Mouse (Mus musculus) kidney, embryonic 15.5 days (tissue): Measurements from ENCODE around the gene Eipr1. TPM values are rescaled to one million over a fixed set of nuclear protein-coding genes. Genes with fewer than 3 reads are reported as not detected.
A peak's percentile ranks its signal among the peaks of the same experiment; 100 is the strongest.

Experiments
- ATAC-seq: fragments of 200-750 bp; cut with Nextera tagmentation; replicated peaks from 2 replicates; pipeline ENCODE4 v1.8.0; 2017; ENCODE audit warnings: moderate TSS enrichment; ENCODE audit not compliant: low FRiP score
- H3K27ac ChIP-seq: fragments of 300-500 bp; sonication (generic); 2 replicates; pipeline ENCODE4 v1.5.1; 2015; ENCODE audit warnings: mild to moderate bottlenecking, inconsistent platforms
- H3K27me3 ChIP-seq: fragments of 300-500 bp; sonication (generic); 2 replicates; pipeline ENCODE4 v1.6.1; 2015; ENCODE audit warnings: inconsistent platforms
- H3K36me3 ChIP-seq: fragments of 300-500 bp; sonication (generic); 2 replicates; pipeline ENCODE4 v1.6.1; 2015; ENCODE audit warnings: inconsistent platforms
- H3K4me1 ChIP-seq: fragments of 300-500 bp; sonication (generic); 2 replicates; pipeline ENCODE4 v1.6.1; 2015; ENCODE audit warnings: inconsistent platforms
- H3K4me2 ChIP-seq: fragments of 300-500 bp; sonication (generic); 2 replicates; pipeline ENCODE4 v1.6.1; 2015; ENCODE audit warnings: moderate library complexity, mild to moderate bottlenecking, inconsistent platforms
- H3K4me3 ChIP-seq: fragments of 300-500 bp; sonication (generic); replicated peaks from 2 replicates; pipeline ENCODE4 v1.5.1; 2015; ENCODE audit warnings: mild to moderate bottlenecking, inconsistent platforms
- H3K9ac ChIP-seq: fragments of 300-500 bp; sonication (generic); 2 replicates; pipeline ENCODE4 v1.6.1; 2015; ENCODE audit warnings: mild to moderate bottlenecking, inconsistent platforms
- H3K9me3 ChIP-seq: fragments of 300-500 bp; sonication (generic); replicated peaks from 2 replicates; pipeline ENCODE4 v1.6.1; 2016; ENCODE audit warnings: inconsistent platforms
- WGBS: fragments of 180-500 bp; shearing (Covaris S2); methylation state at CpG from one replicate; pipeline ENCODE4 v1.1.7; 2015; ENCODE audit warnings: mixed read lengths; 5-methylcytosine and 5-hydroxymethylcytosine counted together
- polyA plus RNA-seq: library from polyadenylated mRNA; unstranded; fragments of >200 nt; fragmentation: Nextera tagmentation; extraction: Ambion mirVana; gene quantifications from 2 replicates; pipeline ENCODE4 v1.2.1, GENCODE M21; 2015

The Eipr1 gene
- polyA plus RNA-seq, 1 experiment from 2014 or later: 36.6 TPM

GRCm38 (mm10) chr12:28863260-28863659, 111.7 kb downstream of the Eipr1 start:
- peaks cover 14% of the 10 kb centered on the region; the same call in 1 of the 2 replicates for H3K36me3 ChIP-seq
- no peak overlapping the region for H3K9ac ChIP-seq
- H3K4me2 ChIP-seq: no peak overlapping the region
- H3K9me3 ChIP-seq: no peaks in the 10 kb centered on the region
- no peaks in the 10 kb centered on the region for H3K27me3 ChIP-seq
- H3K27ac ChIP-seq: peak overlapping the region; percentile 45; the same call in 1 of the 2 replicates
- WGBS: 60% methylated on average over 12 of the region's 12 CpGs
- H3K4me1 ChIP-seq: peaks cover 17% of the 10 kb centered on the region
- ATAC-seq: peak; percentile 57; the same call in 1 of the 2 replicates
- no peak overlapping the region for H3K4me3 ChIP-seq

DNA sequence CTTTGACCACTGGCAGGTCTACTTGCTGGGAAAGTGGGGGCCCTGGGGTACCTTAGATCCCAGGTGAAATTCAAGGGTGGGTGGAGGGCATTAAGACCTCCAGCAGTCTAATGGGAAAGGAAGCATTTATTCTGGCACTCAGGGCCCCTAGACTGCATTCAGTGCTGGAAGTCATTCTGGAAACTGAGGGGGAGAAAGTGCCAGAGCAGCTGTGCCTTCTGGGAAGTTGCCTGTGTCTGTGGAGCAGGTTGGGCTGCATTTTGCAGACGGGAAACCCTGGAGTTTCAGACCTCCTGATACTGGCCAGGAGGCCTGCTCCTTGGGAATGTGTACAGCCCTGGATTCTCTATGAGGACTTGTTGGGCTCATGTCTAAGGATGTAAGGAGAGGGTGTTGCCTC, 114.5 kb downstream of the Eipr1 start:
- Histone ChIP-seq H3K9me3 (no peaks in the 10 kb centered on the region), H3K4me2 (no peak overlapping the region), H3K9ac (no peak overlapping the region), H3K4me3 (no peak overlapping the region), H3K27me3 (no peaks in the 10 kb centered on the region), H3K27ac (no peak overlapping the region), H3K4me1 (peaks cover 17% of the 10 kb centered on the region), H3K36me3 (peaks cover 14% of the 10 kb centered on the region; the same call in 1 of the 2 replicates)
- ATAC-seq: no peak
- WGBS: 71% methylated on average over 1 of the region's 1 CpGs

DNA sequence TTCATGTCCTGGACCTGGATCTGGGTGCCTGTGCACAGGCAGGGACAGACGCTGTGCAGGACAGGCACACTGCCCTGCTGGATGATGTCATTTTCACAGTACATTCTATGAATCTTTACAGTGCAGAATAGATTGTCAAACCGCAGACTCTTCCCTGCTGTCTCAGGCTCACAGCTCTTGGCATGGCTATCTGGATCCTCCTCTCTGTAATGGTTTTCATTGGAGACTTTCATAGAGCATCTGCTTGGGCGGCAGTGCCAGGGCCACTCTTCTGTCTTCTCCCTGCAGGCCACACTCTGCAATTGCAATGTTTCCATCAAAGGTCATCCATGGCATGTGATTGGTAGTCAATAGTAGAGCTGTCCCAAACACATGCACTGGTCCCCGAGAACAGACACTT, 117.2 kb downstream of the Eipr1 start:
- ATAC-seq: no peak
- WGBS: 94% methylated on average over 4 of the region's 4 CpGs

GRCm38 (mm10) chr12:28872271-28872670, 120.7 kb downstream of the Eipr1 start:
- 46% methylated on average over 12 of the region's 12 CpGs for WGBS
- H3K4me1 ChIP-seq: peaks cover 19% of the 10 kb centered on the region
- H3K9me3 ChIP-seq: no peaks in the 10 kb centered on the region
- no peak overlapping the region for H3K9ac ChIP-seq
- no peak overlapping the region for H3K27ac ChIP-seq
- no peaks in the 10 kb centered on the region for H3K27me3 ChIP-seq
- no peak overlapping the region for H3K4me2 ChIP-seq
- no peak for ATAC-seq
- H3K36me3 ChIP-seq: no peaks in the 10 kb centered on the region
- no peak overlapping the region for H3K4me3 ChIP-seq

More for the DNA sequence above, 117.2 kb downstream of the Eipr1 start:
- no peak overlapping the region for H3K9ac ChIP-seq
- peaks cover 14% of the 10 kb centered on the region; the same call in 1 of the 2 replicates for H3K36me3 ChIP-seq
- H3K9me3 ChIP-seq: no peaks in the 10 kb centered on the region
- H3K27ac ChIP-seq: no peak overlapping the region
- H3K27me3 ChIP-seq: no peaks in the 10 kb centered on the region
- no peak overlapping the region for H3K4me3 ChIP-seq
- peaks cover 22% of the 10 kb centered on the region for H3K4me1 ChIP-seq
- no peak overlapping the region for H3K4me2 ChIP-seq

GRCm38 (mm10) chr12:28874781-28875251, 123.2 kb downstream of the Eipr1 start:
- no peak overlapping the region for H3K4me2 ChIP-seq
- ATAC-seq: no peak
- no peak overlapping the region for H3K27ac ChIP-seq
- H3K27me3 ChIP-seq: no peaks in the 10 kb centered on the region
- WGBS: 73% methylated on average over 8 of the region's 8 CpGs
- H3K4me1 ChIP-seq: peaks cover 19% of the 10 kb centered on the region
- no peaks in the 10 kb centered on the region for H3K36me3 ChIP-seq
- H3K9ac ChIP-seq: no peak overlapping the region
- H3K4me3 ChIP-seq: no peak overlapping the region
- H3K9me3 ChIP-seq: no peaks in the 10 kb centered on the region

GRCm38 (mm10) chr12:28875471-28875870, 123.9 kb downstream of the Eipr1 start:
- no peak overlapping the region for H3K9ac ChIP-seq
- no peak overlapping the region for H3K4me3 ChIP-seq
- H3K9me3 ChIP-seq: no peaks in the 10 kb centered on the region
- no peak for ATAC-seq
- H3K27ac ChIP-seq: no peak overlapping the region
- no peaks in the 10 kb centered on the region for H3K36me3 ChIP-seq
- WGBS: 56% methylated on average over 8 of the region's 8 CpGs
- H3K4me1 ChIP-seq: peaks cover 19% of the 10 kb centered on the region
- no peaks in the 10 kb centered on the region for H3K27me3 ChIP-seq
- H3K4me2 ChIP-seq: no peak overlapping the region

DNA sequence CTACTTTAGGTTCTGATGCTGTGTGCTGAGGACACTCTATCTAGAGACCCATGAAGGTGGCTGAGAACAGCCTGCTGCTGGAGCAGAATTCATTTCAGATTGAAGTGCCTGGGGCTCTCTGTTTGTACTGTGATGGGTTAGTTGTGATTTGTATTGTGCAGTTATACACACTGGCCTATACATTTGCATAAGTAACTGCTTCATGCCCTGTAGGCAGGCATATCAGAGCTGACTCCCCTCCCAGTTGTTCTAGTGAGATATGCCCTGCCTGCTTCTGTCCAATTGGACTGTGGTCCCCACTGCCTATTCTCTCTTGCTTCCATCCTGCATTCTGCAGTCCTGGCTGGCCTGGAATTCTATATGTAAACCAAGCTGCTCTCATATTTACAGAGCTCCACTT, 128.9 kb downstream of the Eipr1 start:
- H3K4me2 ChIP-seq: no peak overlapping the region
- no peaks in the 10 kb centered on the region for H3K36me3 ChIP-seq
- H3K4me1 ChIP-seq: 0 out of 2 replicates have a peak, but pooled peaks cover 7% of the 10 kb centered on the region
- no peak for ATAC-seq
- H3K9ac ChIP-seq: no peak overlapping the region
- no peaks in the 10 kb centered on the region for H3K9me3 ChIP-seq
- no peak overlapping the region for H3K27ac ChIP-seq
- no peaks in the 10 kb centered on the region for H3K27me3 ChIP-seq
- no peak overlapping the region for H3K4me3 ChIP-seq

GRCm38 (mm10) chr12:28887712-28888111, 136.1 kb downstream of the Eipr1 start:
- Histone ChIP-seq H3K4me3 (no peak overlapping the region), H3K27me3 (peaks cover 3% of the 10 kb centered on the region; the same call in 1 of the 2 replicates), H3K27ac (no peak overlapping the region), H3K4me1 (peaks cover 5% of the 10 kb centered on the region; the same call in 1 of the 2 replicates), H3K9ac (no peak overlapping the region), H3K9me3 (no peaks in the 10 kb centered on the region), H3K36me3 (no peaks in the 10 kb centered on the region), H3K4me2 (no peak overlapping the region)
- WGBS: 84% methylated on average over 6 of the region's 6 CpGs
- no peak for ATAC-seq

- no peak overlapping the region for H3K27ac ChIP-seq
- 32% methylated on average over 7 of the region's 7 CpGs for WGBS
- H3K4me2 ChIP-seq: no peak overlapping the region
- peaks cover 5% of the 10 kb centered on the region; the same call in 1 of the 2 replicates for H3K4me1 ChIP-seq
- no peaks in the 10 kb centered on the region for H3K9me3 ChIP-seq
- no peak overlapping the region for H3K4me3 ChIP-seq
- H3K27me3 ChIP-seq: peaks cover 3% of the 10 kb centered on the region; the same call in 1 of the 2 replicates
- ATAC-seq: peak; percentile 94
- no peaks in the 10 kb centered on the region for H3K36me3 ChIP-seq
- no peak overlapping the region for H3K9ac ChIP-seq
Observed at GRCm38 (mm10) chr12:28889068-28889674, 137.6 kb downstream of the Eipr1 start.

GRCm38 (mm10) chr12:28891523-28891922, 139.9 kb downstream of the Eipr1 start:
- Histone ChIP-seq H3K4me2 (no peak overlapping the region), H3K27ac (no peak overlapping the region), H3K27me3 (no peaks in the 10 kb centered on the region), H3K36me3 (no peaks in the 10 kb centered on the region), H3K9ac (no peak overlapping the region), H3K9me3 (no peaks in the 10 kb centered on the region), H3K4me1 (peaks cover 5% of the 10 kb centered on the region; the same call in 1 of the 2 replicates), H3K4me3 (no peak overlapping the region)
- no peak for ATAC-seq
- 45% methylated on average over 5 of the region's 5 CpGs for WGBS

- no peak for ATAC-seq
- 65% methylated on average over 3 of the region's 3 CpGs for WGBS
Observed at GRCm38 (mm10) chr12:28896577-28896976, 145.0 kb downstream of the Eipr1 start.

DNA sequence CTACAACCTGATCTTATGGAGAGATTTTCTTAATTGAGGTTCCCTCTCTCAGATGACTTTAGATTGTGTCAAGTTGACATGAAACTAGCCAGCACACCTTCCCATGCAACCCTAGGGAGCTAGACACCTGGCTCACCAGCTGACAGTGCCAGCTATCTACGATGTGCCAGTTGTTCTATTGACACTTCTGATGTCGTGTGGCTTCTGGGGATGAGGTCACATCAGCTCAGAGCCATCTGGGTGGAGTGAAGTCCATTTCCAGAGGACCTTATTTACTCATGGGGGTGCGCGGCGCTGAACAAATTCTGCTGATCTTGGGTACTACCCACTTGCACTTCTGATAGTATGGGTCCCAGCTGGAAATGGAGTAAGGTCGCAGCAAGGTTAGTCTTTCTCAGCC, 146.7 kb downstream of the Eipr1 start:
- 93% methylated on average over 6 of the region's 6 CpGs for WGBS
- ATAC-seq: no peak

More at GRCm38 (mm10) chr12:28896577-28896976, 145.0 kb downstream of the Eipr1 start:
- Histone ChIP-seq H3K27me3 (no peaks in the 10 kb centered on the region), H3K36me3 (no peaks in the 10 kb centered on the region), H3K4me1 (no peaks in the 10 kb centered on the region), H3K4me3 (no peak overlapping the region), H3K9me3 (no peaks in the 10 kb centered on the region), H3K9ac (no peak overlapping the region), H3K27ac (no peak overlapping the region), H3K4me2 (no peak overlapping the region)

More for the DNA sequence above, 146.7 kb downstream of the Eipr1 start:
- Histone ChIP-seq H3K9me3 (no peaks in the 10 kb centered on the region), H3K4me2 (no peak overlapping the region), H3K27me3 (no peaks in the 10 kb centered on the region), H3K36me3 (no peaks in the 10 kb centered on the region), H3K9ac (no peak overlapping the region), H3K4me1 (peaks cover 8% of the 10 kb centered on the region; the same call in 1 of the 2 replicates), H3K27ac (no peak overlapping the region), H3K4me3 (no peak overlapping the region)
